Mouse (Mus musculus): ENCODE measurements around the gene Speer2. TPM values are rescaled to one million over a fixed set of nuclear protein-coding genes. Genes with fewer than 3 reads are reported as not detected.

Gene Speer2
- polyA plus RNA-seq (2015; fragmentation: Nextera tagmentation; extraction: Ambion mirVana), result not detected in 2 replicates

GRCm38 (mm10) chr16:69863644-69864043, at the start of gene Speer2:
TSS of gene Speer2 (minus strand) at chr16:69863744.
- Histone ChIP-seq H3K36me3 (no peaks in the 10 kb centered on the region), H3K27me3 (replicated peaks) (no peaks in the 10 kb centered on the region), H3K9me3 (no peaks in the 10 kb centered on the region), H3K4me1 (replicated peaks) (no peaks in the 10 kb centered on the region), H3K9ac (no peak within 1 kb of the TSS), H3K4me2 (replicated peaks) (no peak within 1 kb of the TSS), H3K27ac (no peak within 1 kb of the TSS), H3K4me3 (replicated peaks) (no peak within 1 kb of the TSS)
- 94% methylated on average over 4 of the region's 4 CpGs for WGBS
- ATAC-seq, result no peak

GRCm38 (mm10) chr16:69904303-69904702, 40.8 kb upstream of the Speer2 start:
- ATAC-seq, result no peak

GRCm38 (mm10) chr16:69880712-69881111, 17.2 kb upstream of the Speer2 start:
- ATAC-seq, result no peak
- no peak overlapping the region for H3K4me3 ChIP-seq (replicated peaks)
- H3K27ac ChIP-seq, result no peak overlapping the region
- H3K36me3 ChIP-seq, result no peaks in the 10 kb centered on the region
- H3K4me2 ChIP-seq (replicated peaks), result no peak overlapping the region
- H3K9ac ChIP-seq, result no peak overlapping the region
- no peaks in the 10 kb centered on the region for H3K4me1 ChIP-seq (replicated peaks)
- no peaks in the 10 kb centered on the region for H3K9me3 ChIP-seq
- no peaks in the 10 kb centered on the region for H3K27me3 ChIP-seq (replicated peaks)

More at GRCm38 (mm10) chr16:69904303-69904702, 40.8 kb upstream of the Speer2 start:
- H3K9me3 ChIP-seq, result no peaks in the 10 kb centered on the region
- H3K9ac ChIP-seq, result no peak overlapping the region
- no peak overlapping the region for H3K27ac ChIP-seq
- H3K4me1 ChIP-seq (replicated peaks), result no peaks in the 10 kb centered on the region
- H3K4me3 ChIP-seq (replicated peaks), result no peak overlapping the region
- H3K27me3 ChIP-seq (replicated peaks), result no peaks in the 10 kb centered on the region
- no peak overlapping the region for H3K4me2 ChIP-seq (replicated peaks)
- H3K36me3 ChIP-seq, result no peaks in the 10 kb centered on the region

- Histone ChIP-seq H3K9ac (no peak overlapping the region), H3K27me3 (replicated peaks) (no peaks in the 10 kb centered on the region), H3K4me3 (replicated peaks) (no peak overlapping the region), H3K4me2 (replicated peaks) (no peak overlapping the region), H3K9me3 (no peaks in the 10 kb centered on the region), H3K27ac (no peak overlapping the region), H3K4me1 (replicated peaks) (no peaks in the 10 kb centered on the region), H3K36me3 (no peaks in the 10 kb centered on the region)
- no peak for ATAC-seq
- 70% methylated on average over 2 of the region's 2 CpGs for WGBS
Observed at GRCm38 (mm10) chr16:69836628-69837027, 26.9 kb downstream of the Speer2 start.

GRCm38 (mm10) chr16:69813652-69814051, 49.9 kb downstream of the Speer2 start:
- no peaks in the 10 kb centered on the region for H3K4me1 ChIP-seq (replicated peaks)
- 73% methylated on average over 5 of the region's 5 CpGs for WGBS
- no peak for ATAC-seq
- H3K4me2 ChIP-seq (replicated peaks), result no peak overlapping the region
- no peak overlapping the region for H3K27ac ChIP-seq
- H3K36me3 ChIP-seq, result no peaks in the 10 kb centered on the region
- H3K9me3 ChIP-seq, result no peaks in the 10 kb centered on the region
- no peak overlapping the region for H3K9ac ChIP-seq
- H3K27me3 ChIP-seq (replicated peaks), result no peaks in the 10 kb centered on the region
- no peak overlapping the region for H3K4me3 ChIP-seq (replicated peaks)

Data from intestine, embryonic 15.5 days (tissue).